Mouse (Mus musculus) CH12.LX (cell line): ENCODE results near the gene Pskh1.

Experiments
- CTCF ChIP-seq, 2 experiments: IDR thresholded peaks in 1 of 2; conservative IDR thresholded peaks in 1 of 2; 2 replicates each; pipeline ENCODE4 v1.5.1; 2011 to 2012; ENCODE audit warnings: low read depth in 2 of 2, low read length in 2 of 2, improper control_type of control experiment in 1 of 2, inconsistent platforms in 1 of 2, mild to moderate bottlenecking in 1 of 2, moderate library complexity in 1 of 2
- KAT2A ChIP-seq: IDR thresholded peaks from 2 replicates; pipeline ENCODE4 v1.6.1; 2012; ENCODE audit warnings: low read length, improper control_type of control experiment, inconsistent platforms; ENCODE audit not compliant: insufficient replicate concordance
- MAFK ChIP-seq: IDR thresholded peaks from 2 replicates; pipeline ENCODE4 v1.6.1; 2011; ENCODE audit warnings: low read length, improper control_type of control experiment; ENCODE audit not compliant: insufficient replicate concordance
- MXI1 ChIP-seq: IDR thresholded peaks from 2 replicates; pipeline ENCODE4 v1.6.1; 2011; ENCODE audit warnings: mild to moderate bottlenecking, low read depth, low read length, improper control_type of control experiment
- NRF1 ChIP-seq: IDR thresholded peaks from 2 replicates; pipeline ENCODE4 v1.6.1; 2014; ENCODE audit warnings: low read depth, mild to moderate bottlenecking, inconsistent platforms, low read length, improper control_type of control experiment, moderate library complexity
- POLR2A ChIP-seq: IDR thresholded peaks from 2 replicates; pipeline ENCODE4 v1.6.1; 2011; ENCODE audit warnings: low read depth, mild to moderate bottlenecking, improper control_type of control experiment, low read length
- POLR2AphosphoS2 ChIP-seq: IDR thresholded peaks from 2 replicates; pipeline ENCODE4 v1.6.1; 2011; ENCODE audit warnings: low read depth, low read length, improper control_type of control experiment
- RAD21 ChIP-seq: IDR thresholded peaks from 2 replicates; pipeline ENCODE4 v1.6.1; 2011; ENCODE audit warnings: low read depth, mild to moderate bottlenecking, low read length, improper control_type of control experiment, moderate library complexity
- TBP ChIP-seq: conservative IDR thresholded peaks from 2 replicates; pipeline ENCODE4 v1.6.1; 2011; ENCODE audit warnings: low read depth, low read length, improper control_type of control experiment
- TCF12 ChIP-seq: IDR thresholded peaks from 2 replicates; pipeline ENCODE4 v1.6.1; 2014; ENCODE audit warnings: low read depth, mild to moderate bottlenecking, inconsistent platforms, low read length, improper control_type of control experiment
- UBTF ChIP-seq: IDR thresholded peaks from 2 replicates; pipeline ENCODE4 v1.6.1; 2012; ENCODE audit warnings: low read depth, mild to moderate bottlenecking, inconsistent platforms, low read length, improper control_type of control experiment, moderate library complexity

GRCm38 (mm10) chr8:105853178-105853577 is 47.1 kb upstream of the Pskh1 start, which contains the start of gene Cenpt:
- TF ChIP-seq CTCF (conservative IDR thresholded peaks at IDR 0.05 in 1 of 2, IDR thresholded peaks at IDR 0.05 in 1 of 2; ENCODE audit: low read depth in 2 of 2, low read length in 2 of 2) (no peak), TBP (no peak), UBTF (no peak), POLR2A (no peak), KAT2A (no peak), RAD21 (no peak), TCF12 (no peak), POLR2AphosphoS2 (no peak), MXI1 (no peak), MAFK (no peak), NRF1 (no peak)
